In genomic region chr8:125847842-125848241, GRCm38 (mm10) we compare ENCODE assay signal across 15 mouse cellular contexts. TPM values are rescaled to one million over a fixed set of nuclear protein-coding genes. Genes with fewer than 3 reads are reported as not detected.
DNase-seq lines count a peak whose midpoint lies in the region; ATAC-seq and TF ChIP-seq lines count a peak whose summit lies in the region.
"Had no signal": no experiment of that assay in that cellular context is flagged by ENCODE, and none has a peak within 500 bp of the region (broad histone marks: within the 10 kb centered on the region; RNA-seq: fewer than 3 reads in every experiment).

No protein-coding gene starts in this region.

- no peak overlapping the region for H3K9ac ChIP-seq in forebrain, postnatal 0 days
- H3K9ac ChIP-seq in forebrain, embryonic 16.5 days (replicated peaks; ENCODE audit: low read depth, low read length) = no peak overlapping the region
- H3K9ac ChIP-seq in hindbrain, embryonic 16.5 days (ENCODE audit: low read depth, low read length) = no peak overlapping the region
- no peak overlapping the region for H3K9ac ChIP-seq in midbrain, postnatal 0 days (replicated peaks; ENCODE audit: low read length, poor library complexity, severe bottlenecking)
- H3K9ac ChIP-seq: lung, embryonic 15.5 days had no signal

- no peaks in the 10 kb centered on the region for H3K4me1 ChIP-seq in forebrain, postnatal 0 days (ENCODE audit: insufficient read depth)
- peaks cover 7% of the 10 kb centered on the region for H3K4me1 ChIP-seq in forebrain, embryonic 16.5 days (replicated peaks; ENCODE audit: control insufficient read depth, insufficient read depth, low read length)
- peaks cover 2% of the 10 kb centered on the region; the same call in 1 of the 2 replicates for H3K4me1 ChIP-seq in hindbrain, embryonic 16.5 days (ENCODE audit: control insufficient read depth, insufficient read depth, low read depth, low read length)
- no peaks in the 10 kb centered on the region for H3K4me1 ChIP-seq in midbrain, postnatal 0 days (ENCODE audit: insufficient read depth, low read length)
- H3K4me1 ChIP-seq: lung, embryonic 15.5 days had no signal

- H3K36me3 ChIP-seq in forebrain, postnatal 0 days (ENCODE audit: insufficient read depth) = peaks cover 16% of the 10 kb centered on the region
- H3K36me3 ChIP-seq in forebrain, embryonic 16.5 days (ENCODE audit: control insufficient read depth, insufficient read depth) = no peaks in the 10 kb centered on the region
- H3K36me3 ChIP-seq in hindbrain, embryonic 16.5 days (ENCODE audit: control insufficient read depth, insufficient read depth, low read length) = no peaks in the 10 kb centered on the region
- H3K36me3 ChIP-seq in midbrain, postnatal 0 days (ENCODE audit: insufficient read depth, low read length) = peaks cover 14% of the 10 kb centered on the region
- H3K36me3 ChIP-seq: lung, embryonic 15.5 days had no signal

- no peak for TF ChIP-seq CTCF in forebrain, postnatal 0 days (IDR thresholded peaks at IDR 0.05; ENCODE audit: low read depth)
- TF ChIP-seq CTCF in brain, embryonic 14.5 days (IDR thresholded peaks at IDR 0.05; ENCODE audit: borderline replicate concordance, extremely low read depth, insufficient read depth, insufficient read length) = no peak
- no peak for TF ChIP-seq CTCF in midbrain, postnatal 0 days (IDR thresholded peaks at IDR 0.05)
- no peak for TF ChIP-seq CTCF in layer of hippocampus, adult 2 months (conservative IDR thresholded peaks at IDR 0.05)

- H3K27ac ChIP-seq in forebrain, postnatal 0 days (ENCODE audit: low read depth, low read length) = no peak overlapping the region
- no peak overlapping the region for H3K27ac ChIP-seq in forebrain, embryonic 16.5 days (ENCODE audit: low read length)
- no peak overlapping the region for H3K27ac ChIP-seq in hindbrain, embryonic 16.5 days (ENCODE audit: low read depth, low read length)
- no peak overlapping the region for H3K27ac ChIP-seq in midbrain, postnatal 0 days (ENCODE audit: low read depth, low read length)
- H3K27ac ChIP-seq in layer of hippocampus, adult 2 months = no peak overlapping the region
- H3K27ac ChIP-seq: lung, embryonic 15.5 days had no signal

- ATAC-seq in forebrain, postnatal 0 days = peak; percentile 40
- no peak for ATAC-seq in forebrain, embryonic 16.5 days
- peak; percentile 67 for ATAC-seq in hindbrain, embryonic 16.5 days
- ATAC-seq in midbrain, postnatal 0 days (ENCODE audit: low FRiP score) = no peak
- ATAC-seq: inflammation-experienced regulatory T-cells, adult 6 months had no signal

- H3K4me3 ChIP-seq in forebrain, postnatal 0 days (ENCODE audit: low read depth, low read length) = no peak overlapping the region
- H3K4me3 ChIP-seq in forebrain, embryonic 16.5 days (replicated peaks; ENCODE audit: low read length) = no peak overlapping the region
- no peak overlapping the region for H3K4me3 ChIP-seq in hindbrain, embryonic 16.5 days (ENCODE audit: low read length)
- H3K4me3 ChIP-seq in midbrain, postnatal 0 days (ENCODE audit: low read depth, low read length) = no peak overlapping the region
- H3K4me3 ChIP-seq in layer of hippocampus, adult 2 months = no peak overlapping the region
- H3K4me3 ChIP-seq: lung, embryonic 15.5 days had no signal

- 44% methylated on average over 12 of the region's 12 CpGs for WGBS in forebrain, postnatal 0 days
- 46% methylated on average over 12 of the region's 12 CpGs for WGBS in forebrain, embryonic 16.5 days
- 31% methylated on average over 12 of the region's 12 CpGs for WGBS in hindbrain, embryonic 16.5 days
- WGBS in midbrain, postnatal 0 days = 29% methylated on average over 12 of the region's 12 CpGs

- no peaks in the 10 kb centered on the region for H3K27me3 ChIP-seq in forebrain, postnatal 0 days (ENCODE audit: insufficient read depth, low read length)
- H3K27me3 ChIP-seq in forebrain, embryonic 16.5 days (replicated peaks; ENCODE audit: control insufficient read depth, insufficient read depth, low read length) = no peaks in the 10 kb centered on the region
- no peaks in the 10 kb centered on the region for H3K27me3 ChIP-seq in hindbrain, embryonic 16.5 days (replicated peaks; ENCODE audit: control insufficient read depth, insufficient read depth, low read length)
- no peaks in the 10 kb centered on the region for H3K27me3 ChIP-seq in midbrain, postnatal 0 days (ENCODE audit: insufficient read depth, low read length)
- H3K27me3 ChIP-seq: lung, embryonic 15.5 days had no signal

- H3K4me2 ChIP-seq in forebrain, postnatal 0 days (ENCODE audit: low read depth) = no peak overlapping the region
- H3K4me2 ChIP-seq in forebrain, embryonic 16.5 days (ENCODE audit: low read length) = no peak overlapping the region
- H3K4me2 ChIP-seq in hindbrain, embryonic 16.5 days (ENCODE audit: low read length) = no peak overlapping the region
- H3K4me2 ChIP-seq in midbrain, postnatal 0 days (ENCODE audit: low read depth, low read length, poor library complexity, severe bottlenecking) = no peak overlapping the region
- H3K4me2 ChIP-seq: lung, embryonic 15.5 days had no signal

- DNase-seq in forebrain, postnatal 0 days = no peak
- peak; percentile 67 for DNase-seq in brain, embryonic 14.5 days (ENCODE audit: low read depth)
- DNase-seq in midbrain, postnatal 0 days (ENCODE audit: low spot score) = peak; percentile 40
- DNase-seq in urinary bladder, adult 18-20 months (ENCODE audit: low spot score in 2 of 2) = no peak
- DNase-seq in adrenal gland, postnatal 10 days = no peak
- DNase-seq in layer of hippocampus, adult 2 months (ENCODE audit: low spot score in 2 of 2) = no peak
- DNase-seq: cerebellum, adult 8-10 months; gastrocnemius, postnatal 10 days; right cerebral cortex, adult 18-20 months; thymus, adult 2 months had no signal

- H3K9me3 ChIP-seq in forebrain, postnatal 0 days (ENCODE audit: low read length) = no peaks in the 10 kb centered on the region
- no peaks in the 10 kb centered on the region for H3K9me3 ChIP-seq in forebrain, embryonic 16.5 days (ENCODE audit: control insufficient read depth, low read length)
- no peaks in the 10 kb centered on the region for H3K9me3 ChIP-seq in hindbrain, embryonic 16.5 days (ENCODE audit: control insufficient read depth, low read length)
- no peaks in the 10 kb centered on the region for H3K9me3 ChIP-seq in midbrain, postnatal 0 days (ENCODE audit: low read length)
- H3K9me3 ChIP-seq: lung, embryonic 15.5 days had no signal

- no peak for TF ChIP-seq POLR2A in brain, embryonic 14.5 days (IDR thresholded peaks at IDR 0.05; ENCODE audit: borderline replicate concordance, extremely low read depth, insufficient read depth, insufficient read length, poor library complexity, severe bottlenecking)

RNA-seq across cellular contexts. Expression of gene Pcnx2, which starts 50.3 kb away (rescaled TPM):
- total RNA-seq in forebrain, postnatal 0 days (2014; rRNA removed) = 10.0 and 12.3 TPM in 2 replicates
- polyA plus RNA-seq in forebrain, postnatal 0 days (2015; fragmentation: Nextera tagmentation; extraction: Ambion mirVana) = 1.8 and 2.1 TPM in 2 replicates
- polyA plus RNA-seq in forebrain, embryonic 16.5 days (2015; fragmentation: Nextera tagmentation; extraction: Ambion mirVana) = 3.1 and 5.6 TPM in 2 replicates
- 11.8 and 13.7 TPM in 2 replicates for polyA plus RNA-seq in brain, embryonic 14.5 days (2012; rRNA removed)
- polyA plus RNA-seq in hindbrain, embryonic 16.5 days (2015; fragmentation: Nextera tagmentation; extraction: Ambion mirVana) = 4.1 and 5.9 TPM in 2 replicates
- 15.7 and 16.4 TPM in 2 replicates for total RNA-seq in midbrain, postnatal 0 days (2014; rRNA removed)
- polyA plus RNA-seq in midbrain, postnatal 0 days (2015; fragmentation: Nextera tagmentation; extraction: Ambion mirVana) = 2.6 and 3.2 TPM in 2 replicates
- under 1 TPM; 0.45 to 0.97 TPM for total RNA-seq in adrenal gland, postnatal 10 days (2021)
- 10 to 100 TPM; 66.8 to 69.1 TPM for total RNA-seq in layer of hippocampus, adult 2 months (2021)
- polyA plus RNA-seq: C2C12 had no signal

Comparison
In these comparisons a context has a peak if more than half of its experiments do, and no peak if none do; other contexts are left out.
1. ATAC-seq: peak in forebrain, postnatal 0 days (single experiment) and hindbrain, embryonic 16.5 days (single experiment); none in forebrain, embryonic 16.5 days (single experiment) and midbrain, postnatal 0 days (single experiment).
2. DNase-seq: peak in brain, embryonic 14.5 days (single experiment) and midbrain, postnatal 0 days (single experiment); none in forebrain, postnatal 0 days (single experiment), urinary bladder, adult 18-20 months (0 of 2), adrenal gland, postnatal 10 days (single experiment) and layer of hippocampus, adult 2 months (0 of 2).